Mouse (Mus musculus) lung, embryonic 15.5 days (tissue): ENCODE results near the gene Arhgap10. TPM values are rescaled to one million over a fixed set of nuclear protein-coding genes. Genes with fewer than 3 reads are reported as not detected.
A peak's percentile ranks its signal among the peaks of the same experiment; 100 is the strongest.

Experiments used
- ATAC-seq: fragments of 200-750 bp; cut with Nextera tagmentation; 2 replicates; pipeline ENCODE4 v1.8.0; 2017; ENCODE audit warnings: moderate number of reproducible peaks, borderline replicate concordance; ENCODE audit not compliant: low FRiP score, low TSS enrichment; ENCODE audit errors: extremely low read depth
- H3K27ac ChIP-seq: fragments of 300-500 bp; sonication (generic); 2 replicates; pipeline ENCODE4 v1.5.1; 2015; ENCODE audit warnings: moderate library complexity, mild to moderate bottlenecking, inconsistent platforms
- H3K27me3 ChIP-seq: fragments of 300-500 bp; sonication (generic); 2 replicates; pipeline ENCODE4 v1.6.1; 2015; ENCODE audit warnings: inconsistent platforms
- H3K36me3 ChIP-seq: fragments of 300-500 bp; sonication (generic); 2 replicates; pipeline ENCODE4 v1.6.1; 2015; ENCODE audit warnings: inconsistent platforms
- H3K4me1 ChIP-seq: fragments of 300-500 bp; sonication (generic); 2 replicates; pipeline ENCODE4 v1.6.1; 2015; ENCODE audit warnings: inconsistent platforms
- H3K4me2 ChIP-seq: fragments of 300-500 bp; sonication (generic); 2 replicates; pipeline ENCODE4 v1.6.1; 2015; ENCODE audit warnings: inconsistent platforms, mild to moderate bottlenecking, moderate library complexity
- H3K4me3 ChIP-seq: fragments of 300-500 bp; sonication (generic); 2 replicates; pipeline ENCODE4 v1.5.1; 2015; ENCODE audit warnings: mild to moderate bottlenecking, inconsistent platforms
- H3K9ac ChIP-seq: fragments of 300-500 bp; sonication (generic); 2 replicates; pipeline ENCODE4 v1.6.1; 2015; ENCODE audit warnings: inconsistent platforms
- H3K9me3 ChIP-seq: fragments of 300-500 bp; sonication (generic); 2 replicates; pipeline ENCODE4 v1.6.1; 2016; ENCODE audit warnings: inconsistent platforms
- WGBS: fragments of 180-500 bp; shearing (Covaris S2); methylation state at CpG from one replicate; pipeline ENCODE4 v1.1.7; 2015; 5-methylcytosine and 5-hydroxymethylcytosine counted together
- polyA plus RNA-seq: library from polyadenylated mRNA; unstranded; fragments of >200 nt; fragmentation: Nextera tagmentation; extraction: Ambion mirVana; gene quantifications from 2 replicates; pipeline ENCODE4 v1.2.1, GENCODE M21; 2015

Arhgap10 gene
- polyA plus RNA-seq, 1 experiment from 2014 or later: 23.8 TPM

GRCm38 (mm10) chr8:77478913-77479273 is 38.9 kb downstream of the Arhgap10 start:
- H3K9ac ChIP-seq: no peak overlapping the region
- peaks cover 40% of the 10 kb centered on the region for H3K4me1 ChIP-seq
- peak; percentile 70 for ATAC-seq
- H3K27ac ChIP-seq: peak overlapping the region; percentile 20
- no peak overlapping the region for H3K4me2 ChIP-seq
- 62% methylated on average over 2 of the region's 2 CpGs for WGBS
- H3K4me3 ChIP-seq: no peak overlapping the region
- no peaks in the 10 kb centered on the region for H3K36me3 ChIP-seq
- H3K27me3 ChIP-seq: no peaks in the 10 kb centered on the region
- H3K9me3 ChIP-seq: no peaks in the 10 kb centered on the region

GRCm38 (mm10) chr8:77478155-77478912 is 39.4 kb downstream of the Arhgap10 start:
- 0 out of 2 replicates have a peak, but pooled peaks have one; percentile 7 for ATAC-seq
- no peak overlapping the region for H3K4me2 ChIP-seq
- peak overlapping the region; percentile 20 for H3K27ac ChIP-seq
- no peak overlapping the region for H3K9ac ChIP-seq
- 63% methylated on average over 12 of the region's 12 CpGs for WGBS
- no peaks in the 10 kb centered on the region for H3K27me3 ChIP-seq
- no peak overlapping the region for H3K4me3 ChIP-seq
- H3K9me3 ChIP-seq: no peaks in the 10 kb centered on the region
- H3K4me1 ChIP-seq: peaks cover 40% of the 10 kb centered on the region
- no peaks in the 10 kb centered on the region for H3K36me3 ChIP-seq

GRCm38 (mm10) chr8:77477684-77478083 is 40.1 kb downstream of the Arhgap10 start:
- Histone ChIP-seq H3K4me1 (peaks cover 45% of the 10 kb centered on the region), H3K27ac (peak overlapping the region; percentile 39; the same call in 1 of the 2 replicates)
- 43% methylated on average over 12 of the region's 12 CpGs for WGBS

GRCm38 (mm10) chr8:77474614-77475013 is 43.1 kb downstream of the Arhgap10 start:
- H3K9me3 ChIP-seq: no peaks in the 10 kb centered on the region
- no peak for ATAC-seq
- H3K9ac ChIP-seq: no peak overlapping the region
- no peak overlapping the region for H3K4me3 ChIP-seq
- whole genome bisulfite sequencing: 94% methylated on average over 5 of the region's 5 CpGs
- H3K4me1 ChIP-seq: peaks cover 43% of the 10 kb centered on the region
- H3K36me3 ChIP-seq: no peaks in the 10 kb centered on the region
- H3K27ac ChIP-seq: no peak overlapping the region
- no peaks in the 10 kb centered on the region for H3K27me3 ChIP-seq
- no peak overlapping the region for H3K4me2 ChIP-seq

More at GRCm38 (mm10) chr8:77477684-77478083, 40.1 kb downstream of the Arhgap10 start:
- no peaks in the 10 kb centered on the region for H3K36me3 ChIP-seq
- no peak overlapping the region for H3K9ac ChIP-seq
- H3K4me3 ChIP-seq: no peak overlapping the region
- ATAC-seq: peak; percentile 35
- H3K4me2 ChIP-seq: no peak overlapping the region
- no peaks in the 10 kb centered on the region for H3K9me3 ChIP-seq
- H3K27me3 ChIP-seq: no peaks in the 10 kb centered on the region

GRCm38 (mm10) chr8:77473773-77474172 is 44.0 kb downstream of the Arhgap10 start:
- Histone ChIP-seq H3K9ac (no peak overlapping the region), H3K9me3 (no peaks in the 10 kb centered on the region), H3K4me1 (peaks cover 36% of the 10 kb centered on the region), H3K36me3 (no peaks in the 10 kb centered on the region), H3K27me3 (no peaks in the 10 kb centered on the region), H3K4me3 (no peak overlapping the region), H3K4me2 (no peak overlapping the region), H3K27ac (peak overlapping the region; percentile 27; the same call in 1 of the 2 replicates)
- no peak for ATAC-seq
- WGBS: 28% methylated on average over 7 of the region's 7 CpGs

- Histone ChIP-seq H3K27ac (peak overlapping the region; percentile 27; the same call in 1 of the 2 replicates), H3K4me1 (peaks cover 32% of the 10 kb centered on the region), H3K4me2 (no peak overlapping the region), H3K36me3 (no peaks in the 10 kb centered on the region), H3K9me3 (no peaks in the 10 kb centered on the region), H3K4me3 (no peak overlapping the region), H3K27me3 (no peaks in the 10 kb centered on the region), H3K9ac (no peak overlapping the region)
- ATAC-seq: no peak
- WGBS: 42% methylated on average over 6 of the region's 6 CpGs
Observed at GRCm38 (mm10) chr8:77473373-77473772, 44.4 kb downstream of the Arhgap10 start.

GRCm38 (mm10) chr8:77461392-77461791 is 56.4 kb downstream of the Arhgap10 start:
- WGBS: 66% methylated on average over 6 of the region's 6 CpGs
- H3K4me2 ChIP-seq: no peak overlapping the region
- no peaks in the 10 kb centered on the region for H3K36me3 ChIP-seq
- ATAC-seq: no peak
- no peak overlapping the region for H3K27ac ChIP-seq
- H3K9ac ChIP-seq: no peak overlapping the region
- no peaks in the 10 kb centered on the region for H3K4me1 ChIP-seq
- no peaks in the 10 kb centered on the region for H3K9me3 ChIP-seq
- no peaks in the 10 kb centered on the region for H3K27me3 ChIP-seq
- H3K4me3 ChIP-seq: no peak overlapping the region

GRCm38 (mm10) chr8:77460363-77460762 is 57.4 kb downstream of the Arhgap10 start:
- Histone ChIP-seq H3K27ac (no peak overlapping the region), H3K9ac (no peak overlapping the region), H3K4me3 (no peak overlapping the region), H3K4me2 (no peak overlapping the region), H3K27me3 (no peaks in the 10 kb centered on the region), H3K4me1 (no peaks in the 10 kb centered on the region), H3K9me3 (no peaks in the 10 kb centered on the region), H3K36me3 (no peaks in the 10 kb centered on the region)
- 82% methylated on average over 2 of the region's 2 CpGs for WGBS
- ATAC-seq: no peak

- H3K9ac ChIP-seq: no peak overlapping the region
- H3K4me3 ChIP-seq: no peak overlapping the region
- H3K4me2 ChIP-seq: no peak overlapping the region
- H3K4me1 ChIP-seq: no peaks in the 10 kb centered on the region
- no peak overlapping the region for H3K27ac ChIP-seq
- H3K27me3 ChIP-seq: no peaks in the 10 kb centered on the region
- WGBS: 65% methylated on average over 7 of the region's 7 CpGs
- no peak for ATAC-seq
- H3K36me3 ChIP-seq: no peaks in the 10 kb centered on the region
- H3K9me3 ChIP-seq: no peaks in the 10 kb centered on the region
Observed at GRCm38 (mm10) chr8:77459696-77460095, 58.1 kb downstream of the Arhgap10 start.

- no peaks in the 10 kb centered on the region for H3K36me3 ChIP-seq
- 86% methylated on average over 4 of the region's 4 CpGs for WGBS
- no peak overlapping the region for H3K4me2 ChIP-seq
- no peak overlapping the region for H3K9ac ChIP-seq
- ATAC-seq: no peak
- H3K27ac ChIP-seq: no peak overlapping the region
- no peaks in the 10 kb centered on the region for H3K9me3 ChIP-seq
- H3K4me1 ChIP-seq: no peaks in the 10 kb centered on the region
- H3K27me3 ChIP-seq: no peaks in the 10 kb centered on the region
- H3K4me3 ChIP-seq: no peak overlapping the region
Observed at GRCm38 (mm10) chr8:77458575-77458974, 59.2 kb downstream of the Arhgap10 start.

GRCm38 (mm10) chr8:77456263-77456662 is 61.5 kb downstream of the Arhgap10 start:
- H3K27ac ChIP-seq: no peak overlapping the region

GRCm38 (mm10) chr8:77453836-77454235 is 63.9 kb downstream of the Arhgap10 start:
- Histone ChIP-seq H3K4me3 (no peak overlapping the region), H3K36me3 (peaks cover 19% of the 10 kb centered on the region), H3K4me2 (no peak overlapping the region), H3K27me3 (no peaks in the 10 kb centered on the region), H3K4me1 (no peaks in the 10 kb centered on the region), H3K27ac (no peak overlapping the region), H3K9me3 (peaks cover 10% of the 10 kb centered on the region; the same call in 1 of the 2 replicates), H3K9ac (no peak overlapping the region)
- ATAC-seq: no peak
- 81% methylated on average over 9 of the region's 9 CpGs for WGBS

More at GRCm38 (mm10) chr8:77456263-77456662, 61.5 kb downstream of the Arhgap10 start:
- H3K36me3 ChIP-seq: no peaks in the 10 kb centered on the region; the same call in 1 of the 2 replicates
- H3K27me3 ChIP-seq: no peaks in the 10 kb centered on the region
- H3K4me2 ChIP-seq: no peak overlapping the region
- no peaks in the 10 kb centered on the region for H3K4me1 ChIP-seq
- H3K9ac ChIP-seq: no peak overlapping the region
- no peaks in the 10 kb centered on the region for H3K9me3 ChIP-seq
- 85% methylated on average over 6 of the region's 6 CpGs for WGBS
- ATAC-seq: no peak
- no peak overlapping the region for H3K4me3 ChIP-seq
